Mouse (Mus musculus): ENCODE results near the gene Itga1. TPM values are rescaled to one million over a fixed set of nuclear protein-coding genes. Genes with fewer than 3 reads are reported as not detected.

Gene Itga1
- 10 to 100 TPM; 30.2 to 31.9 TPM for total RNA-seq (2021)
- long read RNA-seq, experiment 1, full-length matches to known transcripts = 1 of 5 reads
- long read RNA-seq, experiment 1, partial matches to known transcripts = 2 of 5 reads
- long read RNA-seq, experiment 1, other reads (novel, unspliced or antisense) = 2 of 5 reads
- long read RNA-seq, experiment 2, full-length matches to known transcripts = 1 of 4 reads
- long read RNA-seq, experiment 2, partial matches to known transcripts = 1 of 4 reads
- long read RNA-seq, experiment 2, other reads (novel, unspliced or antisense) = 2 of 4 reads

GRCm38 (mm10) chr13:115101355-115102191, at the start of gene Itga1, which contains the start of gene Gm49395:
Gene Itga1, minus strand, starts transcription at chr13:115101964.
Gene Gm49395, minus strand, starts transcription at chr13:115101921.
- peak; percentile 81 to 87 for DNase-seq

DNA sequence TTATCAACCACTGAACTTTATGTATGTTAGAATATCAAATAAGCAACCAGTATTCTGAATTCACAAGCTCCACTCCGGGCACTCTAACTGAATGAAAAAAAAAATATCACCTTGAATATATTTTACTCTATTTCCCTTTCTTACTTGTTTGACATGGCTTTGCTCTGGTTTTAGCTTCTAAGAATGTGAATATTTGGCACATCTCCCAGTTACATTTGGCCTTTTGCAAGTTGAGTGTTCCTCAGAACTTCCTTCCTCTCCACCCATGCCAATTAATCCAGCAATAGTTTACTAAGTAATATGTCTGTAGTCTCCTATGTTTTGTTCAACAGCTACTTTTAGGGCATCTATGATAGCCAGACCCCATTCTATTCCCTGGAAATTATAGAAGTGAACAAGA, 48.8 kb upstream of the Itga1 start:
- DNase-seq = no peak

GRCm38 (mm10) chr13:115149849-115150248, 48.1 kb upstream of the Itga1 start:
- DNase-seq = no peak

GRCm38 (mm10) chr13:115143575-115143974, 41.8 kb upstream of the Itga1 start:
- DNase-seq = no peak

DNA sequence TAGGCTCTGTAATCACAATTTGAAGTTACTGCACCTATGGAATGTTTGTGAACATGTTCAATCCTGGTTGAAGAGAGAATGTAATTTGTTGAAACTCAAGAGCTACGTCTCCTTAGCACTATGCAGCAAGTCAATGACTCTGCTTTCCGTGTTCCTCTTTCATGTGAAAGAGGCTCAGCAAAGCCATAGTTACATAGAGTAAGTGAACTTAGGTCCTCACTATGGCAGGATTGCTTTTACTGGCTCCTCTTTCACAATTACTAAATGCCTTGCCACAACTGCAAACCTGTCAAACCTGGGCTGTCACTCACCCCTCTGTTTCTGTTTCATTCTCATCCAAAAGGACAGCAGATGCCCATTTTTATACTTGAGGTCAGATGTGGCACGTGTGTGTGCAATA, 40.3 kb upstream of the Itga1 start:
- DNase-seq = no peak

- DNase-seq = no peak
Observed at GRCm38 (mm10) chr13:115138513-115138912, 36.7 kb upstream of the Itga1 start.

DNA sequence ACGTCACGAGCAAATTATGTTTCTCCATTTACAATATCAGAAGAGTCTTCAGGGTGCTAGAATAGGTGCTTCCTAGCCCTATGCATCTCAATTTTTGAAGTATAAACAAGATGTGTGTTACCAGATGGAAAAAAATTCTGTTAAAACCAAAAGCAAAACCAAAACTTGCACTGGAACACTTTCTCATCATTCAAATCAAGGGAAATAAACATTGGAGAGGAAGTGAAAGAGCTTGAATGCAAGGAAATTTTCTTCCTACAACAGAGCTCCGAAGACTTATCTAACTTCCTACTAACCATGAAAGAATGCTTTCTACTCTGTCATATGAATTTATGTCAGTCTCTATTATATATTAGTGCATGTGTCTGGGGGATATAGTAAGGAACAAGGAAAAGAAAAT, 35.0 kb upstream of the Itga1 start:
- no peak for DNase-seq

DNA sequence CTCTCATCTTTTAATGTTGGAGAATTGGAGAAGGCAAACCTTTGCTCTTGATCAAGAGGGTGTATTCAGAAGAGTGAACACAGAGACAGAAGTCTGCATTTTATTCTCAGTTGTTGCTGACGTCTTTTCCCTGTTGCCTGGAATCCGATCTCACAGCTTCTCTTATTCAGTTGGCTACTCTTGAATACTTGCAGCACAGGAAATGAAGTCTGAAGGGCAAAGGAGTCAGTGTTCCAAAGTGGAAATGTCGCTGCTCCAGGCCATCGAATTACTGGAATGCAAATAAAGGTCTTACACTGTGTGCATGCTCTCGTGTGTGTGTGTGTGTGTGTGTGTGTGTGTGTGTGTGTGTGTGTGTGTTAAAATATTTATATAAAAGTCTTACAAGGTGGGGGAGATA, 30.7 kb upstream of the Itga1 start:
- DNase-seq = peak in 1 of 2 experiments; percentile 3

- no peak for DNase-seq
Observed at GRCm38 (mm10) chr13:115131381-115131780, 29.6 kb upstream of the Itga1 start.

DNA sequence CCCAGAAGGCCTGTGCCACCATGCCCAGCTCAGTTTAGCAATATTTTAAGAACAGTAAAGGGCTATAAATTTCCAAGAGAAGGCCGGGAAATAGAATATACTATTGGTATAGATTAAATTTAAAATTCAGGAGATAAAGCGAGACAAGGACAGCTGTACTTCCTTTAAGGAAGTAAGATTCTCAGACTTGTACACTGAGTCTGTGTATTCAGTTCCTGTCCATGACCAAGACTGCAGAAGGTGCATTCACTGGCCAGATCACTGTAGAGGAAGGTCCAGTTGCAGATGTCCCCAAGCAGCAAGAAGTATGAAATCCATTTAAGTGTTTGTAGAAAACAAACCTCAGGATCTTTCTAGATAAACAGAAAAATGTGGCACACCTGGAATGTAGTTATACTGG, 28.3 kb upstream of the Itga1 start:
- no peak for DNase-seq

DNA sequence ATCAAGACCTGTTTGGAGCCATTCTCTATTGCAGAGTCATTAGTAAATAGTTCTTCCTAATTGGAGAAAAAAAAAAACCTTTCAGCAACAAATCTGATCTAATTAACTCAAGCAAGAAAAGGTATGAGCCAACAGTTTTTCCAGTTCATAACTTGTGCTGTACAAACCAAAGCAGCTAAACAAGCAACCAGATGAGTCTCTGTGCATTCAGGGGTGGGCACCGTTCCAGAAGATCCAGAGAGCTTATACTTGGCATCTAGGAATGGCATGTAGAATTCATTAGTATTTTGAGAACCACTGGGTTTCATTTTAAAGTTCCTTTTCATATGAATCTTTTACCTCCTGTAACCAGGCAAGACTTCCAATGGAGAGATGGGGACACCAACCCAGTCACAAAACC, 26.1 kb upstream of the Itga1 start:
- no peak for DNase-seq

- DNase-seq = no peak
Observed at GRCm38 (mm10) chr13:115126534-115126933, 24.8 kb upstream of the Itga1 start.

GRCm38 (mm10) chr13:115125130-115125529, 23.4 kb upstream of the Itga1 start:
- no peak for DNase-seq

- peak; percentile 75 to 82 for DNase-seq
Observed at GRCm38 (mm10) chr13:115124521-115124920, 22.8 kb upstream of the Itga1 start.

- no peak for DNase-seq
Observed at GRCm38 (mm10) chr13:115118756-115119155, 17.0 kb upstream of the Itga1 start.

GRCm38 (mm10) chr13:115118195-115118594, 16.4 kb upstream of the Itga1 start:
- DNase-seq = no peak

GRCm38 (mm10) chr13:115116930-115117621, 15.3 kb upstream of the Itga1 start:
- DNase-seq = no peak

DNA sequence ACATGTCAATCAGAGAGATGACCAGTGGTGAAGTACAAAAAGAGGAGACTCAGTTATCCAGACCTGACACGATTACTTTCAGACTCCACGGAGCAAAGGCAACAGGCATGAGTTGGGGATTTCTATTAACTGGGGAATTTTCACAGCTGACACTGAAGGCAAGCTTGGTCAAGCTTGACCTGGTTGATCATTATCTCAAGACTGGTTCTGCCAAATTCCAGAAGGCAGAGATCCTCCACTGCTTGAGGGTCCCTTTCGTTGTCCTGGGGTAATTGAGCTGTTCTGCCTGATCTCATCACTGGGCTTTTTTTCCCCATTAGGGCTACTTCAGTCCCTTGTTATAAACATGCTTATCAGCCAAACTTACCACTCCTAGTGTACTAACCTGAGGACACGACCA, 7.9 kb upstream of the Itga1 start:
- DNase-seq = no peak

- DNase-seq = no peak
Observed at GRCm38 (mm10) chr13:115107436-115107835, 5.7 kb upstream of the Itga1 start.

GRCm38 (mm10) chr13:115106183-115106582, 4.4 kb upstream of the Itga1 start:
- no peak for DNase-seq

DNA sequence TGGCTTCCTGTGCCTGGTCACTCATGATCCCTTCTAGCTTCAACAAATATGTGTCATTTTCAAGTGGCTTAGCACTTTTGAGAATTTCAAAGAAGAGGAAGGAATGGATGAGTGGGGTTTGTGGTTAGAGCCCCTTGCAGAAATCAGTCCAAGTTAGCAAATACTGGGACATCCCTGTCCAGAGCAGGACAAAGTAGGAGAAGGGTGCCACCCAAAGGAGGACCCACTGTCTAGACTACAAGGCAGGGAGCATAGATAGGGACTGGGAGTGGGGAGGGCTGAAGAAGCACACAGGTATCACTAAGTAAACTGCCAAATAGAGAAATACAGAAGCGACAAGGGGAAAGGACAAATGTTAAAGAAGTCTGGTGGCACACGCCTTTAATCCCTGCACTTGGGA, 990 bp upstream of the Itga1 start:
- no peak for DNase-seq

- no peak for DNase-seq
Observed at GRCm38 (mm10) chr13:115100381-115101177, 1.2 kb downstream of the Itga1 start.
